Mouse (Mus musculus) mature B cell (primary cell): ENCODE results near the gene Lsp1.

ENCODE experiments used
- in situ Hi-C: fragments of 300-500 bp; cut with MboI; formaldehyde crosslinking; loops from 2 replicates; pipeline ENCODE4 v1.14.3; 2019

The Lsp1 gene

DNA sequence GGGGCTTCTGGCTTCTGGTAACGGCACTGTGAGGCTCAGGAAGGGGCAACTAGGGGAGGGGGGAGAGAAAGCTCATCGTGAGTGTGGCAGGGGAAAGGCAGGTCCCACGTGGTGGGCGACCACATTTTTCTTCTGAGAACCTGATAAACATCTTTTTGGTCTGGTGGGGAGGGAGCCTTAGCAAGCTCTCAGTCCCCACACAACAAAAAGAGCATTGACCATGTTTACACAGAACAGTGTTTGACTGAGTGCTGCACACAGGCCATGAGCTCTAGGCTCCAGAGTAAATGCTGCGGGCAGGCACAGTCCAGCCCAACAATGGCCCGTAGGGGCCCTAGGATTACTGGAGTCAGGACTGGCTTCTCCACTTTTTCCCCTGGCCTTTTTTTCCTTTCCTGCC is 78.2 kb downstream of the Lsp1 start:
- in situ Hi-C loops = no loop called here

GRCm38 (mm10) chr7:142539828-142540227 is 79.2 kb downstream of the Lsp1 start:
- in situ Hi-C loops = no loop called here

DNA sequence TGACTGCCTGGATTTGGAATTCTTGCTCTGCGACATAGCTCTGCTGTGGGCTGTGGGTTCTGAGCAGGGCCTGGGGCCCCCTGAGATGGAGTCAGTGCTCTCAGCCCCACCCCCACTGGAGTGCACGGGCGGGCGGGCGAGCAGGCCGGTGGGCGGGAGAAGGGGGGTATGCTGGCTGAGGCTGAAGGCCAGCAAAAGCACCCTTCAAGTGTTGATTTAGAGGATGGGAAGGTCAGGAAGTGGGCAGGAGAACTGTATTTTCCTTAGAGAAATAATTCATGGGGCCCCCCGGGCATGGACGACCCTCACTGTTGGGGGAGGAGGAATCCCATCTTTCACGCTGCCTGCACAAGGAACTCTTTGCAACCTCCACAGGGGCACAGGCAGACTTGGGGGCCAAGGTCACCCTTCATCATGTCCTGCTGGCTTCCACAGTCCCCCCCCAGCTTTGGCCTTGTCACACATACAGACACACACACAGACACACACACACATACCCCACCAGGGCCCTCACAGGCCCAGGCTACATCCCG is 82.2 kb downstream of the Lsp1 start:
- in situ Hi-C loops = no loop called here
